Mouse (Mus musculus) gastrocnemius, adult 8-10 months (tissue): ENCODE data around the gene Mip. TPM values are rescaled to one million over a fixed set of nuclear protein-coding genes. Genes with fewer than 3 reads are reported as not detected.
"Not testable (repeated sequence)": the region's sequence is repeated elsewhere in the genome, so short reads cannot be mapped to it uniquely, and the experiment has no call there.

Experiments used
- DNase-seq, 2 experiments: peaks; one replicate each; pipeline ENCODE4 v3.0.0; 2022; ENCODE audit warnings: low spot score in 2 of 2
- total RNA-seq, 4 experiments: library from RNA; stranded (reverse); gene quantifications; 2 replicates each; pipeline ENCODE4 v1.2.4; 2022

Gene Mip
- total RNA-seq, 4 experiments from 2014 or later, result not detected

DNA sequence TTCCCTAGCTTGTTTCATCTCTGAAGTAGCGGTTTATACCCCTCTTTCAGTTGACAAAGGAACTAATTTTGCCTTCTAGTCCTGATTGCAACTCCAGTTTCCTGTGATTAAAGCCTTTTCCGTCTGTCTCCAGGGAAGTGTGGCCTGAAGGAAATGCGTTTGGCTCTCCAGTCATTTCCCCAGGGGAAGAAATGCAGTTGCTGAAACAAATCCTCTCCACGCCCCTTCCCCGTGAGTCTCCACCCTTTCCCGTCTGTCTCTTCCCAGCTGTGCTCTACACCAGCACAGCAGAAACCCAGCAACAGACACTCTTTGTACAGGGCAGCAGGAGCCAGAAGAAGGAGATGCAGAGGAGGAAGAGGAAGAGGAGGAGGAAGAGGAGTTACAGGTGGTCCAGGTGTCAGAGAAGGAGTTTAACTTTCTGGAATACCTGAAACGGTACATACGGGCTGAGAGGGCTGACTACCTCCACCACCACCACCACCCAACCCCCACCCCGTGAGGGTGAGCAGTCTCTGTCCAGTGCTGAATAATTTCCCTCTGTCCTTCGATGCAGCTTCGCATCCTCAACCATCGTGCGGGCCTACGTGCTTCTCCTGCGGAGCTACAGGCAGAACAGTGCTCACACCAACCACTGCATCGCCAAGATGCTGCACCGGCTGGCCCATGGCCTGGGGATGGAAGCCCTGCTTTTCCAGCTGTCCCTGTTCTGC, 21.5 kb downstream of the Mip start:
- peak; percentile 30 to 40 for DNase-seq

DNA sequence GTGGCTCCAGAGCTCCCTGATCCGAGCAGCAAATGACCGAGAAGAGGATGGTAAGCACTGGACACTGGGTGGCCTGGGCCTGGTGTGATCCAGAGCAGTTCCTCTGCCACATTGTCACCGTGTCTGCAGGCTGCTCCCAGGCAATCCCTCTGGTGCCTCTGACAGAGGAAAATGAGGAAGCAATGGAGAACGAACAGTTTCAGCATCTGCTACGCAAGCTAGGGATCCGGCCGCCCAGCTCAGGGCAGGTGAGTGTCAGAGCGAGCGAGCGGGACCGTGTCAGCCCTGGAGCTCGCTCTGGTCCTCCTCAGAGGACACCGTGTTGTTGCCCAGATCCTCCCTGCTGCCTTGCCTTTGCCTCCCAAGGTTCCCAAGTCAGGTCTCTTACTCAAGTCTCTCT, 24.9 kb downstream of the Mip start:
- DNase-seq, result no peak

DNA sequence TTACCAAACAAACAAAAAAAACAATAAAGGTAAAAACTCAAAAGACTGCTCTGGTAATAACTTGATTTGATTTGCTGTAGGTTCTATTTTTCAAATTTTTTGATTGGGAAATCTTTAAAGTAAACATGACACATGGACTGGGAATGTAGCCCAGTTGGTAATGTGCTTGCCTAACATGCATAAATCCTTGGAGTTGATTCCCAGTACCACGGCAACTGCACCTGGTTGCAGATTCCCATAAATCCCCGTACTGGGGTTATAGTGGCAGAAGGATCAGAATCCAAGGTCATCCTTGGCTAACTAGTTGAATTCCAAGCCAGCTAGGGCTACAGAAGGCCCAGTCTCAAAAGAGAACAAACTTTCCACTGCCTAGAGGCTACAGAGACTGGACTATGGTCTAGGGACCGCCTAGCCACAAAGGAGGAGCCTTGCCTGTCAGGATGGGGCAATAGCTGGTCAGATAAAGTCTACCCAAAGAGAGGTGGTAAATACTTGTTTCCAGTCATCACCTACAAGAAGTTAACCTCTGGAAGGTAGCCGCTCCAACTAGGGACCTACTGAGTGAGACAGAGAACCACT, 28.1 kb downstream of the Mip start, which contains the start of gene Apon:
Gene Apon (plus strand): TSS at position 420 of the 579 bp plus-strand sequence.
- DNase-seq, result no peak

GRCm38 (mm10) chr10:128255925-128256324, 30.3 kb downstream of the Mip start:
- DNase-seq, result no peak

- no peak for DNase-seq
Measured at GRCm38 (mm10) chr10:128256328-128256727, 30.7 kb downstream of the Mip start.

GRCm38 (mm10) chr10:128258953-128259352, 33.3 kb downstream of the Mip start:
- no peak for DNase-seq

DNA sequence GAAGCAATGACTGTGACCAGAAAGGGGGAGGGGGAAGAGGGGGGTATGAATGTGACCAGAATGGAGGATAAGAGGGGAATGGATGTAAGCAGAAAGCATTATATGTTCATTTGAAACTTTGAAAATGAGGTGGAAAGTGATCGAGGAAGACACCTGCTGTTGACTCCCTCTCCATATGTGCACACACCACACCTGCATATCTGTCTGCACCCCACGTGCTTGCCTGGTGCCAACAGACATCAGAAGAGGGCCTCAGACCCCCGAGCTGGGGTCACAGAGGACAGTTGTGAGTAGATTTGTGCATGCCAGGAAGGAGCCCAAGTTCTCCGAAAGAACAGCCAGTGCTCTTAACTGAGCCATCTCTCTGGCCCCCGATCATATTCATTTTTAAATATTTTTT, 34.3 kb downstream of the Mip start:
- DNase-seq, result no peak

GRCm38 (mm10) chr10:128260376-128260775, 34.7 kb downstream of the Mip start:
- not testable (repeated sequence) for DNase-seq

DNA sequence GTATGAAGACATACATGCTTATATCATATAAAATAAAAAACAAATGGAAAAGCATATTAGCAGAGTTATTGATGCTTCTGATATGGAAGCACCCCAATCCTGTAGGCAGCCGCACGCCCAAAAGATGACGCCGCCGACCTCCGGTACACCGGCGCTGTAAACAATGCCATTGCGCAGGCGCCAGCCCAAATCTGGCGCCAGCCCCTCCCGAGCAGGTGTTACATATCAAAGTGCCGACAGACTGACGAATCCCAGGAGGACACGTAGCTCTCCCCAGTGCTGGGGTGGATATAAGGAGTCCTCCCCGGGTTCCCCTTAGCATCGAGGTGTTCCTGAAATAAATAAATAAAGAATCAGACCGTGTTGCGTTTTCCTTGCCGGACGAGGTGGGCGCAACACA, 36.7 kb downstream of the Mip start:
- no peak for DNase-seq

GRCm38 (mm10) chr10:128263393-128264310, 38.0 kb downstream of the Mip start:
- no peak for DNase-seq

DNA sequence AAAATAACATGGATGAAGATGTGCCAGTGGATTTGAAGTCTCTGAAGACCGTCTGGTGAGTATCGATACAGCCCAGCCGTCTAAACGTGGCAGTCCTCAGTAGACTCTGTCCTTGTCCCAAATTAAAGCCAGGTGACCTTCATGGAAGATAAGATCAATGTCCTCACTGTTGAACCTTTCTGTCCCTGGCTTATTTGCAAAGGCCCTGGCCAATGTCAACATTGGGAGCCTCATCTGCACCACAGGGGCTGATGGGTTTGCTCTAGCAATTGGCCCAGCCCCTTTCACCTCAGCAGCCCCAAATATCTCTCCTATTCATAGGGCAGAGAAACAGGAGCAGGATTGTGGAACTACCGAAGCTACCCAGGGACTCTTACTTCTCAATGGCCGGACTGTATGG, 42.7 kb downstream of the Mip start, which contains the start of gene Apof:
Gene Apof (plus strand): TSS at position 301 of the 400 bp plus-strand sequence.
- DNase-seq, result no peak

- no peak for DNase-seq
Measured at GRCm38 (mm10) chr10:128269206-128269910, 43.7 kb downstream of the Mip start.

- DNase-seq, result peak; percentile 95 to 97
Measured at GRCm38 (mm10) chr10:128270287-128270841, 44.7 kb downstream of the Mip start, which contains the start of gene Stat2. Gene Stat2, plus strand, starts transcription at chr10:128270559.

DNA sequence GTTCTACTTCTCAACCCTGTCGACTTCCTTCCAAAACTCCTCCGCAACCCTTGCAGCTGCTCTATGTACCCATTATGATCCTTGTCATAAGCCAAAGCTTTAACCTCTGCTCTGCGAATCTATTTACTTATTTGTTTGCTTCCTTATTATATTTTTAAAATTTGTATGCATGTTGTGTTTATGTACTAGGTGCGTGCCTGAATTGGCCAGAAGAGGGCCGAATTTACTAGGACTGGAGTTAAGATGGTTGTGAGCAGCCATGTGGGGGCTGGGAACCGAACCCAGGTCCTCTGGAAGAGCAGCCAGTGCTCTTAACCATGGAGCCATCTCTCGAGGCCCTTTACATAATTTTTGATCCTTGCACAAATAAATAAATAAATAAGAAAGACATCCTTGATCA, 45.2 kb downstream of the Mip start:
- no peak for DNase-seq

- no peak for DNase-seq
Measured at GRCm38 (mm10) chr10:128271883-128272282, 46.2 kb downstream of the Mip start.

DNA sequence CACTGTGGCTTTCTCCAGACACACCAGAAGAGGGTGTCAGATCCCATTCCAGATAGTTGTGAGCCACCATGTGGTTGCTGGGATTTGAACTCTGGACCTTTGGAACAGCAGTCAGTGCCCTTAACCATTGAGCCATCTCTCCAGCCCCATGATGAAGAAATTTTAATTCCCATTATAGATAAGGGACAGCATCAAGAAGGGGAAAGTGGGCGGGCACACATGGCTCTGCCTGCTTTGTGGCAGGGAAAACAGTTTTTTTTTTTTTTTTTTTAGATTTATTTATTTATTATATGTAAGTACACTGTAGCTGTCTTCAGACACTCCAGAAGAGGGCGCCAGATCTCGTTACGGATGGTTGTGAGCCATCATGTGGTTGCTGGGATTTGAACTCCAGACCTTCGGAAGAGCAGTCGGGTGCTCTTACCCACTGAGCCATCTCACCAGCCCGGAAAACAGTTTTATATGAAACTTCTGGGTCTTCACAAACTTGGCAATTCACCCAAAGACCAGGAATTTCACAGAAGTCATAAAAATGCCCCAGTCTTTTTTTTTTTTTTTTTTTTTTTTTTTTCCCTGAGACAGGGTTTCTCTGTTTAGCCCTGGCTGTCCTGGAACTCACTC, 47.3 kb downstream of the Mip start:
- DNase-seq, result not testable (repeated sequence)

DNA sequence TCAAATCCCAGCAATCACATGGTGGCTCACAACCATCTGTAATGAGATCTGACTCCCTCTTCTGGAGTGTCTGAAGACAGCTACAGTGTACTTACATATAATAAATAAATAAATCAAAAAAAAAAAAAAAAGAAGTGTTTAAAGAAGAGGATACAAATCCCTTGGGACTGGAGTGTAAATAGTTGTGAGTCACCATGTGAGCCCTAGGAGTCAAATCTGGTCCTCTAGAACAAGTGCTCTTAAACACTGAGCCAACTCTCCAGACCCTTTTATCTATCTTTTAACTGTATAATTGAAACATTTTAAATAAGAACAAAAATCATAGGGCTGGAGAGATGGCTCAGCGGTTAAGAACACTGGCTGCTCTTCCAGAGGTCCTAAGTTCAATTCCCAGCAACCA, 49.7 kb downstream of the Mip start:
- not testable (repeated sequence) for DNase-seq

- DNase-seq, result no peak
Measured at GRCm38 (mm10) chr10:128278158-128278557, 52.5 kb downstream of the Mip start.

GRCm38 (mm10) chr10:128280943-128281342, 55.3 kb downstream of the Mip start:
- DNase-seq, result no peak
